Mouse (Mus musculus) limb, embryonic 15.5 days (tissue): Measurements from ENCODE around the gene Nr4a3. TPM values are rescaled to one million over a fixed set of nuclear protein-coding genes. Genes with fewer than 3 reads are reported as not detected.

Source experiments
- ATAC-seq: fragments of 200-750 bp; cut with Nextera tagmentation; 2 replicates; pipeline ENCODE4 v1.8.0; 2017; ENCODE audit warnings: low read depth, moderate TSS enrichment; ENCODE audit not compliant: insufficient number of reproducible peaks, low FRiP score, low TSS enrichment
- H3K27ac ChIP-seq: fragments of 300-500 bp; sonication (generic); 2 replicates; pipeline ENCODE4 v1.5.1; 2015; ENCODE audit warnings: moderate library complexity, mild to moderate bottlenecking, inconsistent platforms
- H3K27me3 ChIP-seq: fragments of 300-500 bp; sonication (generic); 2 replicates; pipeline ENCODE4 v1.6.1; 2015; ENCODE audit warnings: inconsistent platforms
- H3K36me3 ChIP-seq: fragments of 300-500 bp; sonication (generic); 2 replicates; pipeline ENCODE4 v1.6.1; 2015; ENCODE audit warnings: inconsistent platforms
- H3K4me1 ChIP-seq: fragments of 300-500 bp; sonication (generic); 2 replicates; pipeline ENCODE4 v1.6.1; 2015; ENCODE audit warnings: inconsistent platforms
- H3K4me2 ChIP-seq: fragments of 300-500 bp; sonication (generic); 2 replicates; pipeline ENCODE4 v1.6.1; 2015; ENCODE audit warnings: mild to moderate bottlenecking, inconsistent platforms
- H3K4me3 ChIP-seq: fragments of 300-500 bp; sonication (generic); 2 replicates; pipeline ENCODE4 v1.5.1; 2015; ENCODE audit warnings: mild to moderate bottlenecking, inconsistent platforms
- H3K9ac ChIP-seq: fragments of 300-500 bp; sonication (generic); 2 replicates; pipeline ENCODE4 v1.6.1; 2015; ENCODE audit warnings: inconsistent platforms
- H3K9me3 ChIP-seq: fragments of 300-500 bp; sonication (generic); 2 replicates; pipeline ENCODE4 v1.6.1; 2016; ENCODE audit warnings: inconsistent platforms
- WGBS: fragments of 180-500 bp; shearing (Covaris S2); methylation state at CpG from one replicate; pipeline ENCODE4 v1.1.7; 2015; 5-methylcytosine and 5-hydroxymethylcytosine counted together
- polyA plus RNA-seq: library from polyadenylated mRNA; unstranded; fragments of >200 nt; fragmentation: Nextera tagmentation; extraction: Ambion mirVana; gene quantifications from 2 replicates; pipeline ENCODE4 v1.2.1, GENCODE M21; 2015

Gene Nr4a3
- polyA plus RNA-seq, 1 experiment from 2014 or later = 0.38 TPM

- WGBS = 60% methylated on average over 8 of the region's 8 CpGs
- ATAC-seq = no peak
- Histone ChIP-seq H3K4me2 (no peak overlapping the region), H3K4me3 (no peak overlapping the region), H3K9ac (no peak overlapping the region), H3K9me3 (no peaks in the 10 kb centered on the region), H3K36me3 (no peaks in the 10 kb centered on the region), H3K27ac (no peak overlapping the region), H3K27me3 (no peaks in the 10 kb centered on the region), H3K4me1 (peaks cover 16% of the 10 kb centered on the region; the same call in 1 of the 2 replicates)
These were observed 34.5 kb downstream of the Nr4a3 start for GRCm38 (mm10) chr4:48079285-48080039.

GRCm38 (mm10) chr4:48083452-48083851, 38.5 kb downstream of the Nr4a3 start:
- WGBS = 75% methylated on average over 4 of the region's 4 CpGs
- Histone ChIP-seq H3K27me3 (no peaks in the 10 kb centered on the region), H3K9ac (no peak overlapping the region), H3K4me3 (no peak overlapping the region), H3K36me3 (no peaks in the 10 kb centered on the region), H3K9me3 (no peaks in the 10 kb centered on the region), H3K4me1 (peaks cover under 1% of the 10 kb centered on the region; the same call in 1 of the 2 replicates), H3K4me2 (no peak overlapping the region), H3K27ac (no peak overlapping the region)
- no peak for ATAC-seq

GRCm38 (mm10) chr4:48086609-48087008, 41.7 kb downstream of the Nr4a3 start:
- no peak for ATAC-seq
- Histone ChIP-seq H3K4me2 (no peak overlapping the region), H3K4me1 (no peaks in the 10 kb centered on the region), H3K27me3 (no peaks in the 10 kb centered on the region), H3K4me3 (no peak overlapping the region), H3K9me3 (no peaks in the 10 kb centered on the region), H3K36me3 (no peaks in the 10 kb centered on the region), H3K27ac (no peak overlapping the region), H3K9ac (no peak overlapping the region)
- 70% methylated on average over 6 of the region's 6 CpGs for WGBS

GRCm38 (mm10) chr4:48087497-48087896, 42.5 kb downstream of the Nr4a3 start:
- no peaks in the 10 kb centered on the region for H3K27me3 ChIP-seq
- 80% methylated on average over 6 of the region's 6 CpGs for WGBS
- no peak for ATAC-seq

GRCm38 (mm10) chr4:48093221-48093620, 48.3 kb downstream of the Nr4a3 start:
- Histone ChIP-seq H3K36me3 (no peaks in the 10 kb centered on the region), H3K27me3 (no peaks in the 10 kb centered on the region), H3K9me3 (no peaks in the 10 kb centered on the region), H3K4me3 (no peak overlapping the region), H3K4me2 (no peak overlapping the region), H3K9ac (no peak overlapping the region), H3K4me1 (no peaks in the 10 kb centered on the region), H3K27ac (no peak overlapping the region)
- WGBS = 93% methylated on average over 3 of the region's 3 CpGs
- no peak for ATAC-seq

More at GRCm38 (mm10) chr4:48087497-48087896, 42.5 kb downstream of the Nr4a3 start:
- no peak overlapping the region for H3K9ac ChIP-seq
- no peaks in the 10 kb centered on the region for H3K9me3 ChIP-seq
- H3K27ac ChIP-seq = no peak overlapping the region
- no peak overlapping the region for H3K4me2 ChIP-seq
- no peak overlapping the region for H3K4me3 ChIP-seq
- H3K36me3 ChIP-seq = no peaks in the 10 kb centered on the region
- no peaks in the 10 kb centered on the region for H3K4me1 ChIP-seq

GRCm38 (mm10) chr4:48100217-48100616, 55.3 kb downstream of the Nr4a3 start:
- Histone ChIP-seq H3K36me3 (no peaks in the 10 kb centered on the region), H3K9ac (no peak overlapping the region), H3K27ac (no peak overlapping the region), H3K4me1 (no peaks in the 10 kb centered on the region), H3K4me2 (no peak overlapping the region), H3K9me3 (no peaks in the 10 kb centered on the region), H3K27me3 (no peaks in the 10 kb centered on the region), H3K4me3 (no peak overlapping the region)
- WGBS = 81% methylated on average over 8 of the region's 8 CpGs
- no peak for ATAC-seq

GRCm38 (mm10) chr4:48101981-48102380, 57.0 kb downstream of the Nr4a3 start:
- Histone ChIP-seq H3K27ac (no peak overlapping the region), H3K4me1 (no peaks in the 10 kb centered on the region), H3K27me3 (no peaks in the 10 kb centered on the region), H3K9ac (no peak overlapping the region), H3K9me3 (no peaks in the 10 kb centered on the region), H3K36me3 (no peaks in the 10 kb centered on the region), H3K4me2 (no peak overlapping the region), H3K4me3 (no peak overlapping the region)
- ATAC-seq = peak; percentile 30; the same call in 1 of the 2 replicates
- WGBS = 74% methylated on average over 2 of the region's 2 CpGs

- no peak overlapping the region for H3K27ac ChIP-seq
- ATAC-seq = no peak
- H3K9ac ChIP-seq = no peak overlapping the region
- 72% methylated on average over 5 of the region's 5 CpGs for WGBS
- H3K9me3 ChIP-seq = no peaks in the 10 kb centered on the region
- no peaks in the 10 kb centered on the region for H3K27me3 ChIP-seq
- H3K4me1 ChIP-seq = no peaks in the 10 kb centered on the region
- no peak overlapping the region for H3K4me2 ChIP-seq
- H3K36me3 ChIP-seq = no peaks in the 10 kb centered on the region
- H3K4me3 ChIP-seq = no peak overlapping the region
These were observed 60.4 kb downstream of the Nr4a3 start for GRCm38 (mm10) chr4:48105387-48105786.

- WGBS = 90% methylated on average over 6 of the region's 6 CpGs
These were observed 62.1 kb downstream of the Nr4a3 start for GRCm38 (mm10) chr4:48107086-48107485.

GRCm38 (mm10) chr4:48108591-48108990, 63.6 kb downstream of the Nr4a3 start:
- Histone ChIP-seq H3K4me3 (no peak overlapping the region), H3K27me3 (no peaks in the 10 kb centered on the region), H3K4me2 (no peak overlapping the region), H3K27ac (no peak overlapping the region), H3K9me3 (no peaks in the 10 kb centered on the region), H3K36me3 (no peaks in the 10 kb centered on the region), H3K9ac (no peak overlapping the region), H3K4me1 (no peaks in the 10 kb centered on the region)
- ATAC-seq = no peak
- WGBS = 78% methylated on average over 2 of the region's 2 CpGs

More at GRCm38 (mm10) chr4:48107086-48107485, 62.1 kb downstream of the Nr4a3 start:
- H3K4me3 ChIP-seq = no peak overlapping the region
- no peak overlapping the region for H3K27ac ChIP-seq
- H3K36me3 ChIP-seq = no peaks in the 10 kb centered on the region
- H3K9ac ChIP-seq = no peak overlapping the region
- H3K4me2 ChIP-seq = no peak overlapping the region
- ATAC-seq = no peak
- H3K9me3 ChIP-seq = no peaks in the 10 kb centered on the region
- no peaks in the 10 kb centered on the region for H3K27me3 ChIP-seq
- no peaks in the 10 kb centered on the region for H3K4me1 ChIP-seq

GRCm38 (mm10) chr4:48110331-48110730, 65.4 kb downstream of the Nr4a3 start:
- Histone ChIP-seq H3K9me3 (no peaks in the 10 kb centered on the region), H3K27ac (no peak overlapping the region), H3K4me1 (no peaks in the 10 kb centered on the region), H3K4me3 (no peak overlapping the region), H3K9ac (no peak overlapping the region), H3K4me2 (no peak overlapping the region), H3K36me3 (no peaks in the 10 kb centered on the region), H3K27me3 (no peaks in the 10 kb centered on the region)
- ATAC-seq = no peak
- WGBS = 57% methylated on average over 3 of the region's 3 CpGs

GRCm38 (mm10) chr4:48116191-48116590, 71.2 kb downstream of the Nr4a3 start:
- ATAC-seq = no peak
- H3K4me3 ChIP-seq = no peak overlapping the region
- no peaks in the 10 kb centered on the region for H3K4me1 ChIP-seq
- no peaks in the 10 kb centered on the region for H3K36me3 ChIP-seq
- no peaks in the 10 kb centered on the region for H3K9me3 ChIP-seq
- H3K27ac ChIP-seq = no peak overlapping the region
- H3K4me2 ChIP-seq = no peak overlapping the region
- whole genome bisulfite sequencing = 61% methylated on average over 4 of the region's 4 CpGs
- no peaks in the 10 kb centered on the region for H3K27me3 ChIP-seq
- H3K9ac ChIP-seq = no peak overlapping the region
